Mouse (Mus musculus) myocyte (in vitro differentiated cells): ENCODE results near the gene Olfr279.

Experiments used
- MYOD1 ChIP-seq, 3 experiments: IDR thresholded peaks; one replicate each; pipeline ENCODE4 v1.6.1; 2011; ENCODE audit warnings: control low read depth in 2 of 3, low read depth in 2 of 3, mild to moderate bottlenecking in 2 of 3, moderate library complexity in 1 of 3; ENCODE audit not compliant: insufficient read length in 2 of 3, control insufficient read depth in 1 of 3
- POLR2A ChIP-seq: IDR thresholded peaks from one replicate; pipeline ENCODE4 v1.6.1; 2011; ENCODE audit warnings: low read depth, mild to moderate bottlenecking, control low read depth, moderate library complexity; ENCODE audit not compliant: insufficient read length
- POLR2AphosphoS2 ChIP-seq: IDR thresholded peaks from one replicate; pipeline ENCODE4 v1.6.1; 2011; ENCODE audit warnings: low read depth, control low read depth; ENCODE audit not compliant: insufficient read length
- TCF12 ChIP-seq: IDR thresholded peaks from one replicate; pipeline ENCODE4 v1.6.1; 2011; ENCODE audit warnings: mild to moderate bottlenecking, control low read depth; ENCODE audit not compliant: poor library complexity, insufficient read depth, severe bottlenecking
- USF1 ChIP-seq: IDR thresholded peaks from one replicate; pipeline ENCODE4 v1.6.1; 2011; ENCODE audit warnings: low read depth, mild to moderate bottlenecking, control low read depth, moderate library complexity

- TF ChIP-seq POLR2A (no peak), TCF12 (peak; percentile 26), MYOD1 (IDR thresholded peaks at IDR 0.05; ENCODE audit: control insufficient read depth in 1 of 3, insufficient read length in 2 of 3, low read depth in 2 of 3) (peak in 2 of 3 experiments; percentile 47 to 68), POLR2AphosphoS2 (no peak), USF1 (no peak)
Observed at GRCm38 (mm10) chr15:98527056-98527771, 35.0 kb downstream of the Olfr279 start.
